Mouse (Mus musculus) myocyte (in vitro differentiated cells): Measurements from ENCODE around the gene Ccdc36.

Experiments
- CEBPB ChIP-seq: IDR thresholded peaks from 2 replicates; pipeline ENCODE4 v1.6.1; 2011; ENCODE audit warnings: mild to moderate bottlenecking, moderate library complexity; ENCODE audit not compliant: poor library complexity, insufficient read depth, severe bottlenecking
- E2F4 ChIP-seq: IDR thresholded peaks from one replicate; pipeline ENCODE4 v1.6.1; 2011; ENCODE audit warnings: mild to moderate bottlenecking, control low read depth, moderate library complexity; ENCODE audit not compliant: insufficient read depth
- MAX ChIP-seq: IDR thresholded peaks from one replicate; pipeline ENCODE4 v1.6.1; 2011; ENCODE audit warnings: low read depth, mild to moderate bottlenecking, control low read depth
- MYOD1 ChIP-seq, 3 experiments: IDR thresholded peaks; one replicate each; pipeline ENCODE4 v1.6.1; 2011; ENCODE audit warnings: control low read depth in 2 of 3, low read depth in 2 of 3, mild to moderate bottlenecking in 2 of 3, moderate library complexity in 1 of 3; ENCODE audit not compliant: insufficient read length in 2 of 3, control insufficient read depth in 1 of 3
- MYOG ChIP-seq, 3 experiments: IDR thresholded peaks; one replicate each; pipeline ENCODE4 v1.6.1; 2011; ENCODE audit warnings: control low read depth in 2 of 3, low read depth in 2 of 3, mild to moderate bottlenecking in 2 of 3; ENCODE audit not compliant: insufficient read length in 2 of 3, control insufficient read depth in 1 of 3, insufficient read depth in 1 of 3
- POLR2A ChIP-seq: IDR thresholded peaks from one replicate; pipeline ENCODE4 v1.6.1; 2011; ENCODE audit warnings: low read depth, mild to moderate bottlenecking, control low read depth, moderate library complexity; ENCODE audit not compliant: insufficient read length
- POLR2AphosphoS2 ChIP-seq: IDR thresholded peaks from one replicate; pipeline ENCODE4 v1.6.1; 2011; ENCODE audit warnings: low read depth, control low read depth; ENCODE audit not compliant: insufficient read length
- USF1 ChIP-seq: IDR thresholded peaks from one replicate; pipeline ENCODE4 v1.6.1; 2011; ENCODE audit warnings: low read depth, mild to moderate bottlenecking, control low read depth, moderate library complexity

DNA sequence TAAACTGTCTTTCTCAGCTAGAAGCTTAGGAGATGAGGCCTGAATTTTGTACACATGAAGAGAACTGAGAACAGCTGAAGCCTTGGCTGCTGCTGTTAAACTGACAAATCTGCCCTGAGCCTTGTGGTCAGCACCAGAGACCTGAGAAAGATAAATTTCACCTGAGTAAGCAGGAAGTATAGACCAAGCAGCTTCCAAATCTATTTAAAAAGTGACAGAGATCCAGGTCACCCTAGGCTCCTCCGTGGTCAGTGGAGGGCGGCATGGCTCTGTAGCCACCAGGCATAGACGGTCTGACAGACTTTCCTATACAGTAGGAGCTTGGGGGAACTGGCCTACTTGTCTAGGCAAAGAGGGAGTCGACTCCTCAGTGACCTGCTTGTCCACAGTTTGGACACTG is 41.5 kb downstream of the Ccdc36 start:
- TF ChIP-seq POLR2A (no peak), CEBPB (no peak), USF1 (no peak), POLR2AphosphoS2 (no peak), MAX (no peak), MYOG (IDR thresholded peaks at IDR 0.05; ENCODE audit: control insufficient read depth in 1 of 3, insufficient read depth in 1 of 3, insufficient read length in 2 of 3, low read depth in 2 of 3) (no peak), MYOD1 (IDR thresholded peaks at IDR 0.05; ENCODE audit: control insufficient read depth in 1 of 3, insufficient read length in 2 of 3, low read depth in 2 of 3) (no peak), E2F4 (no peak)
